Mouse (Mus musculus): ENCODE results near the gene Timd2.

GRCm38 (mm10) chr11:46740886-46741285 is 34.0 kb upstream of the Timd2 start:
- no peak for TF ChIP-seq POLR2A (IDR thresholded peaks at IDR 0.05; ENCODE audit: control insufficient read depth, extremely low read depth, insufficient read depth, low read length, poor library complexity)
- no peak for TF ChIP-seq CTCF (IDR thresholded peaks at IDR 0.05; ENCODE audit: borderline replicate concordance, control insufficient read depth, extremely low read depth, insufficient read depth, low read length, poor library complexity)
